Comparison of ENCODE assay signal across 13 mouse cellular contexts in genomic region chr7:44358012-44358411, GRCm38 (mm10). TPM values are rescaled to one million over a fixed set of nuclear protein-coding genes. Genes with fewer than 3 reads are reported as not detected.
A peak's percentile ranks its signal among the peaks of the same experiment; 100 is the strongest.
DNase-seq lines count a peak whose midpoint lies in the region; ATAC-seq and TF ChIP-seq lines count a peak whose summit lies in the region.
"Had no signal": no experiment of that assay in that cellular context is flagged by ENCODE, and none has a peak within 500 bp of the region (broad histone marks: within the 10 kb centered on the region; RNA-seq: fewer than 3 reads in every experiment).

No protein-coding gene starts in this region.

- no peaks in the 10 kb centered on the region for H3K9me3 ChIP-seq in neural tube, embryonic 15.5 days (replicated peaks)
- H3K9me3 ChIP-seq in lung, postnatal 0 days (ENCODE audit: low read length) = no peaks in the 10 kb centered on the region
- no peaks in the 10 kb centered on the region for H3K9me3 ChIP-seq in neural tube, embryonic 13.5 days

- WGBS in neural tube, embryonic 15.5 days = 21% methylated on average over 5 of the region's 5 CpGs
- 8% methylated on average over 5 of the region's 5 CpGs for WGBS in lung, postnatal 0 days
- WGBS in neural tube, embryonic 13.5 days = 18% methylated on average over 5 of the region's 5 CpGs

- TF ChIP-seq CTCF in lung, postnatal 0 days (IDR thresholded peaks at IDR 0.05) = no peak

- H3K9ac ChIP-seq in neural tube, embryonic 15.5 days (replicated peaks) = no peak overlapping the region
- H3K9ac ChIP-seq in lung, postnatal 0 days (replicated peaks; ENCODE audit: low read depth) = no peak overlapping the region
- no peak overlapping the region for H3K9ac ChIP-seq in neural tube, embryonic 13.5 days

- DNase-seq in cerebellum, postnatal 25 days = peak; percentile 20 to 32
- no peak for DNase-seq in cerebellum, postnatal 36 days
- DNase-seq in neural tube, embryonic 10.5 days (ENCODE audit: extremely low spot score, low spot score) = peak; percentile 30
- DNase-seq in lung, postnatal 0 days (ENCODE audit: low spot score) = peak; percentile 84
- DNase-seq in natural killer cell, adult 2 months (ENCODE audit: low spot score in 2 of 2) = no peak
- DNase-seq in adrenal gland, adult 8-10 months = no peak
- DNase-seq: adrenal gland, adult 2 months; cerebellum, adult 18-20 months; heart, postnatal 4 days; kidney, postnatal 36 days had no signal

- peaks cover 25% of the 10 kb centered on the region for H3K36me3 ChIP-seq in neural tube, embryonic 15.5 days
- H3K36me3 ChIP-seq in lung, postnatal 0 days (ENCODE audit: insufficient read depth, low read length) = no peaks in the 10 kb centered on the region
- peaks cover 20% of the 10 kb centered on the region for H3K36me3 ChIP-seq in neural tube, embryonic 13.5 days

- H3K4me3 ChIP-seq in neural tube, embryonic 15.5 days (replicated peaks) = no peak overlapping the region
- H3K4me3 ChIP-seq in lung, postnatal 0 days (ENCODE audit: low read depth, low read length) = no peak overlapping the region
- no peak overlapping the region for H3K4me3 ChIP-seq in neural tube, embryonic 13.5 days

- no peak for TF ChIP-seq EP300 in lung, postnatal 0 days (IDR thresholded peaks at IDR 0.05)

- H3K4me1 ChIP-seq in neural tube, embryonic 15.5 days = peaks cover 48% of the 10 kb centered on the region
- 0 out of 2 replicates have a peak, but pooled peaks cover 3% of the 10 kb centered on the region for H3K4me1 ChIP-seq in lung, postnatal 0 days (ENCODE audit: insufficient read depth, low read depth, low read length)
- H3K4me1 ChIP-seq in neural tube, embryonic 13.5 days (replicated peaks) = peaks cover 49% of the 10 kb centered on the region

- no peak overlapping the region; the same call in 1 of the 2 replicates for H3K27ac ChIP-seq in neural tube, embryonic 15.5 days (replicated peaks)
- peak overlapping the region; percentile 62 for H3K27ac ChIP-seq in lung, postnatal 0 days (ENCODE audit: low read length)
- peak overlapping the region; percentile 56; the same call in 1 of the 2 replicates for H3K27ac ChIP-seq in neural tube, embryonic 13.5 days (replicated peaks)
- H3K27ac ChIP-seq: macrophage had no signal

- no peak for ATAC-seq in neural tube, embryonic 15.5 days (ENCODE audit: low FRiP score)
- ATAC-seq in lung, postnatal 0 days = peak; percentile 62
- no peak for ATAC-seq in neural tube, embryonic 13.5 days (ENCODE audit: low read depth)

- peaks cover 50% of the 10 kb centered on the region for H3K27me3 ChIP-seq in neural tube, embryonic 15.5 days (replicated peaks)
- peaks cover 56% of the 10 kb centered on the region for H3K27me3 ChIP-seq in lung, postnatal 0 days (replicated peaks; ENCODE audit: insufficient read depth, low read length)
- H3K27me3 ChIP-seq in neural tube, embryonic 13.5 days = peaks cover 77% of the 10 kb centered on the region

- no peak overlapping the region for H3K4me2 ChIP-seq in neural tube, embryonic 15.5 days
- peak overlapping the region; percentile 27 for H3K4me2 ChIP-seq in lung, postnatal 0 days (replicated peaks; ENCODE audit: low read depth, low read length)
- no peak overlapping the region for H3K4me2 ChIP-seq in neural tube, embryonic 13.5 days

RNA-seq across cellular contexts. Expression of gene Syt3, which starts 25.9 kb away (rescaled TPM):
- polyA plus RNA-seq in neural tube, embryonic 15.5 days (2015; fragmentation: Nextera tagmentation; extraction: Ambion mirVana) = 67.0 and 75.4 TPM in 2 replicates
- polyA plus RNA-seq in lung, postnatal 0 days (2015; fragmentation: Nextera tagmentation; extraction: Ambion mirVana) = 0.85 and 1.4 TPM in 2 replicates
- polyA plus RNA-seq in neural tube, embryonic 13.5 days (2015; fragmentation: Nextera tagmentation; extraction: Ambion mirVana) = 24.9 and 28.4 TPM in 2 replicates
- 10 to 100 TPM in 1 of 4 experiments, 1 to 10 TPM in 3; 4.9 to 11.1 (median 7.6) TPM for total RNA-seq in adrenal gland, adult 8-10 months (2022)
- polyA plus RNA-seq: macrophage had no signal

RNA-seq across cellular contexts. Expression of gene 1700008O03Rik, which starts 27.6 kb away (rescaled TPM):
- polyA plus RNA-seq in neural tube, embryonic 15.5 days (2015; fragmentation: Nextera tagmentation; extraction: Ambion mirVana) = 2.5 and 3.4 TPM in 2 replicates
- 0.87 and 1.2 TPM in 2 replicates for polyA plus RNA-seq in lung, postnatal 0 days (2015; fragmentation: Nextera tagmentation; extraction: Ambion mirVana)
- 1.0 and 1.5 TPM in 2 replicates for polyA plus RNA-seq in neural tube, embryonic 13.5 days (2015; fragmentation: Nextera tagmentation; extraction: Ambion mirVana)
- 1 to 10 TPM in 3 of 4 experiments, under 1 TPM in 1; 0.73 to 2.2 (median 1.4) TPM for total RNA-seq in adrenal gland, adult 8-10 months (2022)
- total RNA-seq: heart, postnatal 4 days had no signal

RNA-seq across cellular contexts. Expression of gene Shank1, which starts 48.0 kb away (rescaled TPM):
- 38.1 and 47.6 TPM in 2 replicates for polyA plus RNA-seq in neural tube, embryonic 15.5 days (2015; fragmentation: Nextera tagmentation; extraction: Ambion mirVana)
- polyA plus RNA-seq in lung, postnatal 0 days (2015; fragmentation: Nextera tagmentation; extraction: Ambion mirVana) = 0.23 and 0.27 TPM in 2 replicates
- polyA plus RNA-seq in neural tube, embryonic 13.5 days (2015; fragmentation: Nextera tagmentation; extraction: Ambion mirVana) = 26.5 and 27.7 TPM in 2 replicates
- 10 to 100 TPM in 3 of 4 experiments, 1 to 10 TPM in 1; 9.3 to 17.6 (median 14.3) TPM for total RNA-seq in adrenal gland, adult 8-10 months (2022)
- polyA plus RNA-seq: macrophage had no signal

RNA-seq across cellular contexts. Expression of gene Clec11a, which starts 51.3 kb away (rescaled TPM):
- polyA plus RNA-seq in neural tube, embryonic 15.5 days (2015; fragmentation: Nextera tagmentation; extraction: Ambion mirVana) = 4.8 and 5.5 TPM in 2 replicates
- 2.1 and 2.5 TPM in 2 replicates for polyA plus RNA-seq in lung, postnatal 0 days (2015; fragmentation: Nextera tagmentation; extraction: Ambion mirVana)
- polyA plus RNA-seq in neural tube, embryonic 13.5 days (2015; fragmentation: Nextera tagmentation; extraction: Ambion mirVana) = 2.8 TPM in 2 replicates
- 1 to 10 TPM; 4.1 to 6.0 (median 5.1) TPM for total RNA-seq in adrenal gland, adult 8-10 months (2022)

Comparison
In these comparisons a context has a peak if more than half of its experiments do, and no peak if none do; other contexts are left out.
1. DNase-seq: peak in cerebellum, postnatal 25 days (2 of 2), neural tube, embryonic 10.5 days (single experiment) and lung, postnatal 0 days (single experiment); none in cerebellum, postnatal 36 days (0 of 2), natural killer cell, adult 2 months (0 of 2) and adrenal gland, adult 8-10 months (single experiment).
2. RNA of gene Syt3, which starts 25.9 kb away (polyA plus RNA-seq): 67.0 to 75.4 TPM in neural tube, embryonic 15.5 days and 24.9 to 28.4 TPM in neural tube, embryonic 13.5 days; 0.85 to 1.4 TPM in lung, postnatal 0 days; every median in the first group is over 10 times any median in the second.
3. RNA of gene Shank1, which starts 48.0 kb away (polyA plus RNA-seq): 38.1 to 47.6 TPM in neural tube, embryonic 15.5 days and 26.5 to 27.7 TPM in neural tube, embryonic 13.5 days; 0.23 to 0.27 TPM in lung, postnatal 0 days; every median in the first group is over 10 times any median in the second.